Mouse (Mus musculus) brain, embryonic 14.5 days (tissue): ENCODE results near the gene Ltn1. TPM values are rescaled to one million over a fixed set of nuclear protein-coding genes. Genes with fewer than 3 reads are reported as not detected.

Experiments
- DNase-seq: peaks from one replicate; pipeline ENCODE4 v3.0.0-alpha.2; 2011; ENCODE audit warnings: low read depth
- CTCF ChIP-seq: fragments of 200-500 bp; IDR thresholded peaks from 2 replicates; pipeline ENCODE4 v1.5.1; 2012; ENCODE audit warnings: inconsistent platforms, mild to moderate bottlenecking, moderate library complexity, borderline replicate concordance; ENCODE audit not compliant: insufficient read depth, insufficient read length; ENCODE audit errors: extremely low read depth
- POLR2A ChIP-seq: fragments of 200-500 bp; IDR thresholded peaks from 2 replicates; pipeline ENCODE4 v1.6.1; 2012; ENCODE audit warnings: mild to moderate bottlenecking, inconsistent platforms, borderline replicate concordance; ENCODE audit not compliant: poor library complexity, insufficient read depth, insufficient read length, severe bottlenecking; ENCODE audit errors: extremely low read depth
- polyA plus RNA-seq: library from polyadenylated mRNA; depleted of rRNA; stranded (reverse); fragments of >200 nt; gene quantifications from 2 replicates; pipeline ENCODE4 v1.2.3, GENCODE M21; 2012

Ltn1 gene
- polyA plus RNA-seq, 1 experiment = 17.3 TPM

DNA sequence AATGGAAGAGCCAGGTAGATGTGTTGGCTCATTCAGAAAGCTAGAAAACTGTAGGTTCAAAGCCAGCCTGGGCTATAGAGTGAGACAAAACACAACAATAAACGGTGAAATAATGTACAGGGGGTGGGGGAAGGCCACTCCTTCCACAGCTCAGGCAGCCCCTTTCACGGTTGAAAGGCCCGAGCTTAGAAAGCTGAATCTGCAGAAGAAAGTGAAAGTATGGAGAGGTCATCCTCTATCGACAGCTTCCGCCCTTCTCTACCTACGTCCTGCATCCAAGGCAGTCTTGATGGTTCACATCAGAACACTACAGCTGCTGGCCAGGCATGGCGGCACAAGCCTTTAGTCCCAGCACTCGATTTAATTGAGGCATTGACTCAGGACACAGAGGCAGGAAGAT is 6.3 kb upstream of the Ltn1 start:
- TF ChIP-seq CTCF (no peak), POLR2A (no peak)
- DNase-seq = no peak

- DNase-seq = no peak
- TF ChIP-seq POLR2A = no peak
- no peak for TF ChIP-seq CTCF
Observed at GRCm38 (mm10) chr16:87437096-87437495, 4.7 kb upstream of the Ltn1 start.

- TF ChIP-seq CTCF (no peak), POLR2A (no peak)
- DNase-seq = no peak
Observed at GRCm38 (mm10) chr16:87435411-87436205, 3.2 kb upstream of the Ltn1 start.

DNA sequence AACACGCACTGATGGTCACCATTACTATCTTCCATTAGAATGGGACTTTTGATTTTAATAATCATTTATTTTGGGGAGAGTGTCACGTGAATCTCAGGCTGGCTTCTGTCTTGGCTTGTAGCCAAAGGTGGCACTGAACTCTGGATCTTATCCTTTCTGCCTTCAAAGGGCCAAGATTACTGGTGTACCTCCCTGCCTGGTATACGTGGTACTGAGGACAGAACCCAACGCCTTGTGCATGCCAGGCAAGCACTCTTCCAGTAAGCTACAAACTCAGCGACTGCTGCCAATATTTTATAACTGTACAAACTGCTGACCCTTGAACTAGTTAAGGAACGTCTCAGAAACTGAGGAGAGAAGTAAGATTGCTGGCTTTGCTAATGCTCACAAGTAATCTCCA is 2.5 kb upstream of the Ltn1 start:
- no peak for DNase-seq
- no peak for TF ChIP-seq CTCF
- TF ChIP-seq POLR2A = no peak

GRCm38 (mm10) chr16:87434266-87434665 is 1.9 kb upstream of the Ltn1 start:
- DNase-seq = no peak
- TF ChIP-seq CTCF (no peak), POLR2A (no peak)

GRCm38 (mm10) chr16:87427516-87427915 is 4.9 kb downstream of the Ltn1 start:
- TF ChIP-seq POLR2A = no peak
- no peak for DNase-seq

- DNase-seq = no peak
Observed at GRCm38 (mm10) chr16:87420662-87421061, 11.8 kb downstream of the Ltn1 start.

GRCm38 (mm10) chr16:87405001-87405400 is 27.4 kb downstream of the Ltn1 start:
- no peak for DNase-seq
- TF ChIP-seq POLR2A (no peak), CTCF (no peak)

More at GRCm38 (mm10) chr16:87420662-87421061, 11.8 kb downstream of the Ltn1 start:
- no peak for TF ChIP-seq CTCF
- TF ChIP-seq POLR2A = no peak

DNA sequence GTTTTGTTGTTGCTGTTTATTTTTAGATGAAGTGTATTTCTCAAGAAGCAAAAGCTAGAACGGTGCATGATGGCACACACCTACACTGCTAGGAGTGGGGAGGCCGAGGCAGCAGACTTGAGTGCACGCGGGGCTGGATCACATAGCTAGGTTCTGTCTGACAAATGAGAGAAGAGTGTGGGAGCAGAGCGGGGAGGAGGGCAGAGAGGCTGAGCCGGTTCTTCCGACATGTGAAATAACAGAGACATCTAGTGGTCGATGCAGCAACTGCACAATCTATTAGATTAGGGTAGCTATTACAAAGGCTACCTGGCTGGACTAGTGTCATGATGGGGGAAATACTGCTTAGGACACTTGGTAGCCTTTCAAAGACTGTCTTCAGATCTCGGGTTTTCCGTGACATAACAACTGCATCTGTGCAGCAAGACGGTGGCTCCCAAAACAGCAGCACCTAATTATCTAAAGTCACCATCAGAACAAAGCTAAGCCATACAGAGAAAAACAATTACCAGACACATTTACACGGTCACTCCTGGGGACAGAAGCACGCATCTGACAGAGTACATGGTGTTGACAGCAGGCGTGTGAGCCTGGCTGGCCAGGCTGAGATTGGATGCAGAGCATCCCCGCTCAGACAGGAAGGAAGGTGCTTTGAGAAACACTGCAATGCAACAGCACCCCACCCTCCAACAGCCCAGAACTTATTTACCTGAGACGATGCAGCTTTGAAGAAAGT is 38.4 kb downstream of the Ltn1 start:
- DNase-seq = peak; percentile 82
- peak; percentile 72 for TF ChIP-seq CTCF
- TF ChIP-seq POLR2A = no peak

DNA sequence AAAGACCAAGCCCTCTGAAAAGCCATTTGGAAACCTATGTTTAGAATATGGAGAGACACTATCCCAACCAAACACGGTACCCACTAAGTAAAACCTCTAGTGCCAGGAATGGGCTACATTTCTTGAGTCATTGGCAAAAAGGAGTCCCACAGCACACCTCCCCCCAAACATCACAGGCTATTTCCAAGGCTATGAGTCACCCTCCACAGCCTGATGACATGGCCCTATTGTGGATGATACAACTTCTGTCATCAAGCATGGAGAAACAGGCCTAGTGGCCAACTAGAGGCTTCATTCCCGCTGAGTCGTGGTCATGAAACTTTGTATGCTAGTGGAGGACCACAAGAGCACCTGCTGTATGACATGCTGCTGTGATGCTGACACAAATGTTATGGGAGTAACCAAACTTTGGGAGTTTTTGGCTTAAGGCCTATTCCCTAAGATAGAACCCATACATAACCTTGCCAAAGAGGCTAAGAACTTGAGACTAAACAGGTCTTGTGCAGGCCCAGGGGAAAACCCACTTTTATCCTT is 44.9 kb downstream of the Ltn1 start:
- TF ChIP-seq CTCF (no peak), POLR2A (no peak)
- no peak for DNase-seq

GRCm38 (mm10) chr16:87384366-87384765 is 48.0 kb downstream of the Ltn1 start:
- DNase-seq = no peak
- TF ChIP-seq CTCF (no peak), POLR2A (no peak)

GRCm38 (mm10) chr16:87382996-87383395 is 49.4 kb downstream of the Ltn1 start:
- TF ChIP-seq POLR2A (no peak), CTCF (no peak)
- DNase-seq = no peak

DNA sequence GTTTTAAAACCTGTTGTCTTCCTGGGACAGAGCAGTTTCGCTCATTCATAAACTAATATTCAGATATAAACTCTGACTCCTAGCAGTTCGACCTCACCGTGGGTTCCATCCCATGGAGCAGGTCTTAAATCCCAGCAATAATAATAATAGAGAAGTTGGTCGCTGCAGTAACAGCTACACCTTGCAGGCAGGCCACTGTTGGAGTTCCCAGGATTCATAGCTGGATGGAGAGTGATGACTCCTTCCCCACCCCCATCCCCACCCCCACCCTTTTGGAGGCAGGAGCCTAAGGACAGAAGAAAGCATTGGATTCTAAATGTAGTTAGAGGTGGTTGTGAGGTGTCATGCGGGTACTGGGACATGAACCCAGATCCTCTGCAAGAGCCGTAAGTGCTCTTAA is 66.0 kb downstream of the Ltn1 start:
- no peak for DNase-seq
- TF ChIP-seq CTCF = no peak
- no peak for TF ChIP-seq POLR2A
